Mouse (Mus musculus) heart, embryonic 10.5 days (tissue): ENCODE data around the gene Sppl2c. TPM values are rescaled to one million over a fixed set of nuclear protein-coding genes. Genes with fewer than 3 reads are reported as not detected.
A peak's percentile ranks its signal among the peaks of the same experiment; 100 is the strongest.

Experiments
- DNase-seq: peaks from one replicate; pipeline ENCODE4 v3.0.0-alpha.2; 2017; ENCODE audit warnings: low spot score
- H3K27ac ChIP-seq: fragments of 300-500 bp; sonication (generic); 2 replicates; pipeline ENCODE4 v1.5.1; 2016; ENCODE audit warnings: mild to moderate bottlenecking
- H3K27me3 ChIP-seq: fragments of 300-500 bp; sonication (generic); 2 replicates; pipeline ENCODE4 v1.6.1; 2016; ENCODE audit warnings: mild to moderate bottlenecking; ENCODE audit not compliant: poor library complexity, insufficient read depth, severe bottlenecking
- H3K36me3 ChIP-seq: fragments of 300-500 bp; sonication (generic); 2 replicates; pipeline ENCODE4 v1.6.1; 2016; ENCODE audit warnings: mild to moderate bottlenecking, moderate library complexity
- H3K4me1 ChIP-seq: fragments of 300-500 bp; sonication (generic); 2 replicates; pipeline ENCODE4 v1.6.1; 2016; ENCODE audit warnings: mild to moderate bottlenecking
- H3K4me3 ChIP-seq: fragments of 300-500 bp; sonication (generic); 2 replicates; pipeline ENCODE4 v1.5.1; 2016; ENCODE audit warnings: mild to moderate bottlenecking, moderate library complexity
- H3K9me3 ChIP-seq: fragments of 300-500 bp; sonication (generic); 2 replicates; pipeline ENCODE4 v1.6.1; 2016; ENCODE audit warnings: mild to moderate bottlenecking, moderate library complexity
- WGBS: fragments of 180-500 bp; shearing (Covaris S2); methylation state at CpG from one replicate; pipeline ENCODE4 v1.1.7; 2016; 5-methylcytosine and 5-hydroxymethylcytosine counted together
- polyA plus RNA-seq: library from polyadenylated mRNA; unstranded; fragments of >200 nt; fragmentation: Nextera tagmentation; extraction: Ambion mirVana; gene quantifications from 2 replicates; pipeline ENCODE4 v1.2.1, GENCODE M21; 2016

The Sppl2c gene
- polyA plus RNA-seq, 1 experiment from 2014 or later, result not detected

DNA sequence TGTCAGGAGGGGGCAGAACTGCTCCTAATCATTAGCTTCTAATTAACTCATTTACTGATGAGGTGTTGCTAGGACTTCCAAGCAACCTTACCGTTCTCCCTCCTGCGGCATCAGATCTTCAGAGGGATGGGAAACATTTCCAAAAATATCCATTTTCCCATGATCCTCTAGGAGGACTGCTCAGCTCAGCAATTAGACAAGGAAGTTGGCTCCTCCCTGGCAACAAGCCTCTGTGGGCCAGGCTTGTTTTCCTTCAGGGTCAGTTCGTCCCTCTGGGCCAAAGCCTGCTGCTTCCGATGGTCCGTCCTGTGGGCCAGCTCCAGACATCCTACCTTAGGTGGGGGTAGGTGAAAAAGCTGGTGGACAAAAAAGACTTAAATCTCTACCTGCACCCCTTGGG lies 25.0 kb upstream of the Sppl2c start:
- Histone ChIP-seq H3K27me3 (peaks cover 76% of the 10 kb centered on the region), H3K4me3 (no peak overlapping the region), H3K27ac (no peak overlapping the region), H3K36me3 (no peaks in the 10 kb centered on the region), H3K9me3 (no peaks in the 10 kb centered on the region), H3K4me1 (peaks cover 17% of the 10 kb centered on the region)
- WGBS, result 66% methylated on average over 5 of the region's 5 CpGs
- DNase-seq, result no peak

DNA sequence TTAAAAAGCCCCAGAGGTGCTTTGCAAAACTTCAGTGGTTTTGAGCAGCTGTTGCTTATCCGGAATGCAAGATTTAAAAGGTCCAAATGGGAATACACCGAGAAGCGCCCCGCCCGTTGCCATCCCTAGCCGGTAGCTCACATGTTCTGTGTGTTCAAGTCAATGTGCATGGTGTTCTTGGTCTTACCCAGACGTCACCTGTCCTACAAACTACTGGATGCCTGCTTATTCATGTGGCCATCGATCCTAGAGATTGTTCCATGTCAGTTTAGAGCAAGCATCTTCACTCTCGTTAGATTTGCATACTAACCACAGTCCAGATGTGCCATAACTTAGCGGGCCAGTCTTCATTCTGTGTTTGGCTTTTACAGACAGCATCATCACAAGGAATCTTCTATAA lies 21.9 kb upstream of the Sppl2c start:
- no peaks in the 10 kb centered on the region for H3K4me1 ChIP-seq
- no peak overlapping the region for H3K4me3 ChIP-seq
- WGBS, result 86% methylated on average over 10 of the region's 10 CpGs
- DNase-seq, result no peak
- H3K27ac ChIP-seq, result no peak overlapping the region
- no peaks in the 10 kb centered on the region for H3K9me3 ChIP-seq
- no peaks in the 10 kb centered on the region for H3K36me3 ChIP-seq
- peaks cover 61% of the 10 kb centered on the region for H3K27me3 ChIP-seq

DNA sequence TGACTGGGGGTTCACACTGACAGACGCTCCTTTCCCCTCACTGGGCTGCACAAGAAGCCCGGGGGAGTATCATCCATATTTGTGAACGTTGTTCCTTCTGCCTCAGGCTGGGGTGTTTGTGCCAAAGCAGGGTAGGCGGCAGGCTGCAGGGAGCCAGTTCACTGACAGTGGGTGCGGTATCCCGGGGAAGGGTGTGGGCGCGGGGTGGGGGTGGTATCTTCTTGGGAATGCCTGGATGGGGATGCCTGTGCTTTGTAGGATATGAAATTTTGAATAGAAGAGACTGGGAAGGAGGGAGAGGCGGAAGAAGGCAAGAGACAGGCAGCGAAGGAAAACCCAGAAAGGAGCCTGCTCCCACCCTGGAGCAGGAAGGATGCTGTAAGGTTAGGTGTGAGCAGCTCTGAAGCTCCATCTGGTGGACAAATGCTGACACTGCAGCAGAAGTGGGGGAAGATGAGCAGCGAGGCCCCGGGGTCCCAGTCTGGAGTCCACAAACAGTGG lies 14.8 kb upstream of the Sppl2c start:
- DNase-seq, result no peak
- no peaks in the 10 kb centered on the region for H3K9me3 ChIP-seq
- H3K36me3 ChIP-seq, result no peaks in the 10 kb centered on the region
- H3K27ac ChIP-seq, result no peak overlapping the region
- H3K27me3 ChIP-seq, result peaks cover 64% of the 10 kb centered on the region
- H3K4me1 ChIP-seq, result no peaks in the 10 kb centered on the region
- no peak overlapping the region for H3K4me3 ChIP-seq
- WGBS, result 33% methylated on average over 12 of the region's 12 CpGs

DNA sequence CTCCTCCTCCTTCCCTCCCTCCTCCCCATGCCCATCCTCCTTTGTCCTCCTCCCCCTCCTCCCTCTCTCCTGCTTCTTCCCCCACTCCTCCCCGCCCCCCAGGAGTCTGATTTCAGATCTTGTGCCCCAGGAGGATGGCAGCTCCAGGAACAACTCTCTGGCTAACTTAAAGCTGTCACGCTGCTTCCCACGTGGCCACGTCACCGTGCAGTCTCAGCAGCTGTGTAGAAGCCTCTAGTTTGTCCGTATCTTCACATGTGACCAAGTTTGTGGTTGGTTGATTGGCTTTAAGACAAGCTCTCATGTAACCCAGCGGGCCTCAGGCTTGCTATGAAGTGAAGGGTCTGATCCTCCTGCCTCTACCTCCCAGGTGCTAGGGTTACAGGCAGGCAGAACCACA lies 7.2 kb upstream of the Sppl2c start:
- Histone ChIP-seq H3K36me3 (no peaks in the 10 kb centered on the region), H3K4me1 (no peaks in the 10 kb centered on the region), H3K4me3 (no peak overlapping the region), H3K27ac (no peak overlapping the region), H3K9me3 (no peaks in the 10 kb centered on the region), H3K27me3 (peaks cover 51% of the 10 kb centered on the region; the same call in 1 of the 2 replicates)
- WGBS, result 32% methylated on average over 7 of the region's 7 CpGs
- DNase-seq, result no peak

DNA sequence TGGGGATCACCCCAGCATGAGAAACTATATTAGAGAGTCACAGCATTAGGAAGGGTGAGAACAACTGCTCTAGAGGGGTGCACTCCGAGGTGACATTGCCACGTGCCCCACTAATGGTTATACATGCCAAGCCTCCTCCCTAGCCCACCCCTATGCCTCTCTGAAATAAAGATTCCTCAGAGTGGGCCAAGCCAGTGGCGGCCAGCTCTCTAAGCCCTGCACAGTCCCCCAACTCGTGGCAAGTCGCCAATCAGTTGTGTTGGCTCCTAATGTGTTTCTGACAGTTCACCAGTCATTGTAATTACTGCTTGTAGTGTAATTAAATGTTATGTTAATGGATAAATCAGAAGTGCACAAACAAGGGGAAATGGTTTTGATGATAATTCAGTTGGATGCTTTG lies 6.3 kb upstream of the Sppl2c start:
- H3K9me3 ChIP-seq, result no peaks in the 10 kb centered on the region

DNA sequence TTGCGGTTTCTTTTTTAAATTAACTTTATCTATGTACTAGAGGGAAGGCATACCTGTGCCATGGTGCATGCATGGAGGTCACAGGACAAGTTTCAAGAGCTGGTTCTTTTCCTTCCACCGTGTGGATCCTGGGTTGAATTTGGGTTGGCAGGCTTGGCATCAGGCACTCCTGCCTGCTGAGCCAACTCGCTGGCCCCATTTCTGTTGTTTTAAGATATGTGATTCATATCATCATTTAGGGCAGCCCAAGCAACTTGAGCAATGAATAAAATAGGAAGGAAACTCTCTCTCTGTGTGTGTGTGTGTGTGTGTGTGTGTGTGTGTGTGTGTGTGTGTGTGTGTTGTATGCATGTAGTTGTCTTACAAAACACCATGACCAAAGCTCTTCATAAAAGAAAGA lies 4.0 kb upstream of the Sppl2c start:
- no peak overlapping the region for H3K27ac ChIP-seq
- H3K36me3 ChIP-seq, result no peaks in the 10 kb centered on the region
- 70% methylated on average over 3 of the region's 3 CpGs for WGBS
- no peaks in the 10 kb centered on the region for H3K9me3 ChIP-seq
- no peaks in the 10 kb centered on the region for H3K4me1 ChIP-seq
- no peak for DNase-seq
- no peak overlapping the region for H3K4me3 ChIP-seq
- H3K27me3 ChIP-seq, result peaks cover 22% of the 10 kb centered on the region; the same call in 1 of the 2 replicates

More for the DNA sequence above, 6.3 kb upstream of the Sppl2c start:
- Histone ChIP-seq H3K27me3 (peaks cover 44% of the 10 kb centered on the region; the same call in 1 of the 2 replicates), H3K4me3 (no peak overlapping the region), H3K4me1 (no peaks in the 10 kb centered on the region), H3K36me3 (no peaks in the 10 kb centered on the region), H3K27ac (no peak overlapping the region)
- DNase-seq, result no peak
- 81% methylated on average over 5 of the region's 5 CpGs for WGBS

DNA sequence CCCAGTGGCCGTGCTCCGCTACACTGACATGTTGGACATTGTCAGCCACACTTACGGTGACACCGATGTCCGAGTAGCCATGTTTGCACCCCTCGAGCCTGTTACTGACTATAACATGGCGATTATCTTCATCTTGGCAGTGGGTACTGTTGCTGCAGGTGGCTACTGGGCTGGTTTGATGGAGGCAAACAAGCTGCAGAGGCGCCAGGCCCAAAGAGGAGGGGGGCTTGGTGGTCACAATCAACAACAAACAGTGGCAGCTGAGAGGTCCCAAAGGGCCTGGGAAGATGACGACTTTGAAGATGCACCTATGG lies 667 bp downstream of the Sppl2c start:
- no peak overlapping the region for H3K27ac ChIP-seq
- no peaks in the 10 kb centered on the region for H3K36me3 ChIP-seq
- no peak for DNase-seq
- WGBS, result 85% methylated on average over 9 of the region's 9 CpGs
- no peaks in the 10 kb centered on the region for H3K4me1 ChIP-seq
- no peaks in the 10 kb centered on the region for H3K9me3 ChIP-seq
- H3K27me3 ChIP-seq, result peaks cover 15% of the 10 kb centered on the region; the same call in 1 of the 2 replicates
- H3K4me3 ChIP-seq, result no peak overlapping the region

DNA sequence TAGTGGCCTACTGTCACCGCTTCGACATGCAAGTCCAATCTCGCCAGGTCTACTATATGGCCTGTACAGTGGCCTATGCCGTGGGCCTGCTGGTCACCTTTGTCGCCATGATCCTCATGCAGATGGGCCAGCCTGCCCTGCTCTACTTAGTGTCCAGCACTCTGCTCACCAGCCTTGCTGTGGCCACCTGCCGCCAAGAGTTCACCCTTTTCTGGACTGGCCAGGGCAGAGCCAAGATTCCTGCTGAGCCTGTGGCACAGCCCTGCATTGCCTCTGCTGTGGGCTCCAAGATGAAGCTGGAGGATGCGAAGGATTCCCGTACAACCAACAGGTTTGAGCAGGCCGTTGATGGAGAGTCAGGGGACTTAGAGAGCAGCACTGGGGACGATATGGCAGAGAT lies 1.6 kb downstream of the Sppl2c start:
- no peak for DNase-seq
- no peaks in the 10 kb centered on the region for H3K4me1 ChIP-seq
- no peak overlapping the region for H3K4me3 ChIP-seq
- no peaks in the 10 kb centered on the region for H3K36me3 ChIP-seq
- WGBS, result 91% methylated on average over 10 of the region's 10 CpGs
- no peaks in the 10 kb centered on the region for H3K9me3 ChIP-seq
- no peak overlapping the region for H3K27ac ChIP-seq
- peaks cover 15% of the 10 kb centered on the region; the same call in 1 of the 2 replicates for H3K27me3 ChIP-seq

DNA sequence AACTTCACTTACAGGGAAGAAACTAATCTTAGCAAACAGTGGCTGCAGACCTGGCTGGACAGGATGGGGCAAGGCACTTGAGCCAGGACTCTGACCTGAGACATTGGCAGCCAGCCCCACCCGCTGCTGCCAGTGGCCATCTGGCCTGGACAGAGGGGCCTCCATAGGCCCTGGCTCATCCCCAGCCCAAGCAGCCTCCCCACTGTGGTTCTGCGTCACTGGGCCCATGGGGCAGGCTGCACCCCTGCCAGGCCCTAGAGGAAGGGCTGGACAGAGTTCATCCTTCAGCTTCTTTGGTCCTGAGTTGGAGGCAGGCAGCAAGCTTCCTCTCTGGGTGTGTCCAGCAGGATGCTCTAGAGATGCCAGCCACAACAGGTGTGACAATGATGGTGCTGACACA lies 3.9 kb downstream of the Sppl2c start:
- Histone ChIP-seq H3K36me3 (no peaks in the 10 kb centered on the region), H3K4me1 (no peaks in the 10 kb centered on the region), H3K27ac (no peak overlapping the region), H3K4me3 (no peak overlapping the region), H3K9me3 (no peaks in the 10 kb centered on the region), H3K27me3 (peaks cover 18% of the 10 kb centered on the region; the same call in 1 of the 2 replicates)
- 75% methylated on average over 2 of the region's 2 CpGs for WGBS
- no peak for DNase-seq

DNA sequence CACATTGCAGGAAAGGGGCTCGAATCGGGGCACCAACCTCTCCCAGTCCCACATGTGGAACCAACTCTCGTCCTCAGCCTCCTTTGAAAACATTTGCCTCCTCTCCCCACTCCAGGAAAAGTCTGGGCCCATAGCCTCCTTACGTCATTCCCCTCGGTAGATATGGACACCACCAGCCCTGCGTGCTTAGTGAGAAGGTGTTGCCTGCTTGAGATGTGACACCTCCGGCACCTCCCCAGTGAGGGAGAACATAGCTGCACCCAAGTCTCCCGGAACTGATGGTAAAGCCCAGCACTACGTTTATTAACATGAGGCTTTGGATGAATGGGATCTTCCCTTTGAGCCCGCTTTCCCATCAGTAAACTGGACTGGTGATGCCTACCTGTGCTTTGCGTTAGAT lies 9.3 kb downstream of the Sppl2c start:
- Histone ChIP-seq H3K36me3 (no peaks in the 10 kb centered on the region), H3K4me3 (no peak overlapping the region), H3K27me3 (peaks cover 28% of the 10 kb centered on the region), H3K4me1 (no peaks in the 10 kb centered on the region), H3K9me3 (no peaks in the 10 kb centered on the region), H3K27ac (no peak overlapping the region)
- 69% methylated on average over 11 of the region's 11 CpGs for WGBS
- no peak for DNase-seq

DNA sequence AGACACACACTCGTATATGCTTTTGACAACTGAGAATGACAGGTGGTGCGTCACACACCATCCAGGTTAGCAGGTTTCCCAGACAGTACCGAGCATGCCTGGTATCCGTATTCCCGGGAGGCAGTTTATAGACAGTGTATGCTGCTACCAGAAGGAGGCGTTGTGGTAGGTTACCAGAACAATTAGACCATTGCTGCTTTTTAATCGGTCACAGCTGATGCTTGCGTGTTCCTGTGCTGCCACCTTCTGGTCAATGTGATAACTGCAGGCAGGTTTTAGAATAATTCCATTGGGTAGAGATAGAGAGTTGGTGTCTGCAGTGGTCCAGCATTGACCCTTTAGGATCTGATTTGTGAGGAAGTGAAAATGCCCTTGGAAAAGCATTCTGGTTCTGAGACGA lies 9.7 kb downstream of the Sppl2c start:
- H3K36me3 ChIP-seq, result no peaks in the 10 kb centered on the region
- H3K9me3 ChIP-seq, result no peaks in the 10 kb centered on the region
- peak; percentile 85 for DNase-seq
- H3K27me3 ChIP-seq, result peaks cover 28% of the 10 kb centered on the region
- H3K4me1 ChIP-seq, result no peaks in the 10 kb centered on the region
- H3K27ac ChIP-seq, result no peak overlapping the region
- WGBS, result 11% methylated on average over 9 of the region's 9 CpGs
- no peak overlapping the region for H3K4me3 ChIP-seq

DNA sequence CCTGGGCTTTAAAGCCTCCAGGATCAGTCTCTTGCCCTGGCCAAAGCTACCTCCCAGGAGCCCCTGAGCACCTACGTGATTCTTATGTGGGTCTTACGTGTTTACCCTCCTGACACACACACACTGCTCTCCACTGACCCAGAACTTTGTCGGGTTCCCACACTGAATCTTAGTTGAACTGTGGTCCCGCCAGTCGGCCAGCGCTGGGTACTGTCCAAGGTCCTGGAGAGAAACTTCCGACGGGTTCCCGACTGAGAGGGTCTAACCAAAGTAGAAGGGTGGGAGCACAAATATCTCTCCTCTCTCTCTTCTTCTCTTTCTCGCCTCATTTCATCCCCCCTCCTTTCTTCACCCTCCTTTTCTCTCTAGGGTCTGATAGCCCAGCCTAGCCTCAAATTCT lies 11.7 kb downstream of the Sppl2c start:
- H3K36me3 ChIP-seq, result no peaks in the 10 kb centered on the region
- no peak overlapping the region for H3K4me3 ChIP-seq
- H3K4me1 ChIP-seq, result no peaks in the 10 kb centered on the region
- no peak for DNase-seq
- H3K9me3 ChIP-seq, result peaks cover 7% of the 10 kb centered on the region; the same call in 1 of the 2 replicates
- peaks cover 28% of the 10 kb centered on the region for H3K27me3 ChIP-seq
- H3K27ac ChIP-seq, result no peak overlapping the region
- 9% methylated on average over 10 of the region's 10 CpGs for WGBS

DNA sequence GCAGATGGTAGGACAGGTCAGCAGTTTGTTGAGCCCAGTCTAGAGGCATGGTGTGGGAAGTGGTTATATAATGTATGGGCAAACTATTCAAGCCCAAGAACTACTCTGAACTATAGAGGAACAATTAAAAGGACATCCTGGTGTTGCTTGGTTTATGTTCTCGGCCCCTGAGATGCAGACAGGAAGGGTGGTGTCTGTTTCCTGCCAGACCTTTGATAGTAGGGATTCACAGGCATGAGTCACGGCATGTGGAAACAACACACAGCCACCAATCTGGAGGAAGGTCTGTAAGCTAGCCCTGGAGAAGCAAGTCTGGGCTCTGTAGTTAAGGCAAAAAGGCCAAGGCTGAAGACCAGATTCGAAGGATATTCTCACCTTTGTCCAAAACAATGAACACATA lies 17.1 kb downstream of the Sppl2c start:
- Histone ChIP-seq H3K4me1 (no peaks in the 10 kb centered on the region), H3K27me3 (peaks cover 2% of the 10 kb centered on the region), H3K36me3 (no peaks in the 10 kb centered on the region), H3K9me3 (peaks cover 7% of the 10 kb centered on the region; the same call in 1 of the 2 replicates), H3K27ac (no peak overlapping the region), H3K4me3 (no peak overlapping the region)
- WGBS, result 61% methylated on average over 3 of the region's 3 CpGs
- DNase-seq, result no peak

DNA sequence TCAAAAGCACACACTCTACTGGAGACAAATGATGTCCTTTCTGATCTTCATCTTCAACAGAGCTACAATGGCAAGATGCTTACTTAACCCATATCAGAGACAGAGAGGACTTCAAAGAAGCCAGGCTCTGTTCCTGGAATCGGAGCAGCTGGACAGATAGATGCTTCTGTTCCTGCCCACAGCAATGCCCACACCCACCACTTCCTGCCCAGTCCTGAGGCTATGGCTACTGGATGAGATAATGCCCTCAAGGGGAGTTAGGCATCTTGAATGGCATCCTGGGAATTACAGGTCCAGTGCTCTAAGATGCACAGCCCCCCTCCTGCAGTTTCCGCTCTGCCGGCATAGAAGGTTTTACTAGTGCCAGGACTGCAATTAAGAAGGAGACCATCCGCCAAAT lies 20.4 kb downstream of the Sppl2c start:
- no peaks in the 10 kb centered on the region for H3K4me1 ChIP-seq
- H3K9me3 ChIP-seq, result peaks cover 7% of the 10 kb centered on the region; the same call in 1 of the 2 replicates
- WGBS, result 74% methylated on average over 4 of the region's 4 CpGs
- H3K27me3 ChIP-seq, result no peaks in the 10 kb centered on the region
- H3K4me3 ChIP-seq, result no peak overlapping the region
- no peak for DNase-seq
- no peaks in the 10 kb centered on the region for H3K36me3 ChIP-seq
- H3K27ac ChIP-seq, result no peak overlapping the region
